Mouse (Mus musculus): Measurements from ENCODE around the gene Ankrd42. TPM values are rescaled to one million over a fixed set of nuclear protein-coding genes. Genes with fewer than 3 reads are reported as not detected.

The Ankrd42 gene
- 11.3 and 13.8 TPM in 2 replicates for polyA plus RNA-seq (2014; fragmentation: Nextera tagmentation; extraction: Ambion mirVana)

GRCm38 (mm10) chr7:92637021-92637625, at the start of gene Ankrd42:
Ankrd42 (minus strand) TSS chr7:92637142.
- peak within 1 kb of the TSS; percentile 96 for H3K4me2 ChIP-seq (replicated peaks; ENCODE audit: low read depth, low read length)
- peak within 1 kb of the TSS; percentile 69 for H3K9ac ChIP-seq (ENCODE audit: low read depth, low read length)
- DNase-seq (ENCODE audit: low spot score) (peak; percentile 97), ATAC-seq (ENCODE audit: low FRiP score) (peak; percentile 99)
- no peaks in the 10 kb centered on the region for H3K27me3 ChIP-seq (ENCODE audit: control insufficient read depth, insufficient read depth, low read length)
- no peak within 1 kb of the TSS for H3K27ac ChIP-seq (ENCODE audit: low read depth, low read length)
- H3K4me3 ChIP-seq (ENCODE audit: low read depth, low read length) = peak within 1 kb of the TSS; percentile 71
- no peaks in the 10 kb centered on the region for H3K36me3 ChIP-seq (ENCODE audit: control insufficient read depth, insufficient read depth, low read length)
- H3K4me1 ChIP-seq (replicated peaks; ENCODE audit: control insufficient read depth, insufficient read depth, low read length) = 0 out of 2 replicates have a peak, but pooled peaks cover 2% of the 10 kb centered on the region
- no peaks in the 10 kb centered on the region for H3K9me3 ChIP-seq (ENCODE audit: control insufficient read depth, low read length)
- WGBS = under 1% methylated on average over 44 of the region's 44 CpGs

- Histone ChIP-seq H3K4me3 (ENCODE audit: low read depth, low read length) (no peak overlapping the region), H3K4me2 (replicated peaks; ENCODE audit: low read depth, low read length) (no peak overlapping the region), H3K36me3 (ENCODE audit: control insufficient read depth, insufficient read depth, low read length) (no peaks in the 10 kb centered on the region), H3K9me3 (ENCODE audit: control insufficient read depth, low read length) (no peaks in the 10 kb centered on the region), H3K9ac (ENCODE audit: low read depth, low read length) (no peak overlapping the region), H3K27ac (ENCODE audit: low read depth, low read length) (no peak overlapping the region), H3K27me3 (ENCODE audit: control insufficient read depth, insufficient read depth, low read length) (no peaks in the 10 kb centered on the region), H3K4me1 (replicated peaks; ENCODE audit: control insufficient read depth, insufficient read depth, low read length) (no peaks in the 10 kb centered on the region)
- no peak for DNase-seq (ENCODE audit: low spot score)
- no peak for ATAC-seq (ENCODE audit: low FRiP score)
- WGBS = 85% methylated on average over 4 of the region's 4 CpGs
These were observed 40.4 kb upstream of the Ankrd42 start for GRCm38 (mm10) chr7:92677346-92677745.

- Histone ChIP-seq H3K4me3 (ENCODE audit: low read depth, low read length) (no peak overlapping the region), H3K4me2 (replicated peaks; ENCODE audit: low read depth, low read length) (no peak overlapping the region), H3K9ac (ENCODE audit: low read depth, low read length) (no peak overlapping the region), H3K27me3 (ENCODE audit: control insufficient read depth, insufficient read depth, low read length) (no peaks in the 10 kb centered on the region), H3K27ac (ENCODE audit: low read depth, low read length) (no peak overlapping the region), H3K9me3 (ENCODE audit: control insufficient read depth, low read length) (no peaks in the 10 kb centered on the region), H3K36me3 (ENCODE audit: control insufficient read depth, insufficient read depth, low read length) (no peaks in the 10 kb centered on the region), H3K4me1 (replicated peaks; ENCODE audit: control insufficient read depth, insufficient read depth, low read length) (no peaks in the 10 kb centered on the region; the same call in 1 of the 2 replicates)
- 90% methylated on average over 3 of the region's 3 CpGs for WGBS
- ATAC-seq (ENCODE audit: low FRiP score) (no peak), DNase-seq (ENCODE audit: low spot score) (no peak)
These were observed 38.2 kb upstream of the Ankrd42 start for GRCm38 (mm10) chr7:92675131-92675530.

GRCm38 (mm10) chr7:92669507-92670471, 32.8 kb upstream of the Ankrd42 start, which contains the start of gene Pcf11:
Pcf11 (minus strand) TSS chr7:92669934.
- ATAC-seq (ENCODE audit: low FRiP score) = peak; percentile 100
- H3K4me1 ChIP-seq (replicated peaks; ENCODE audit: control insufficient read depth, insufficient read depth, low read length) = peaks cover 2% of the 10 kb centered on the region; the same call in 1 of the 2 replicates
- no peaks in the 10 kb centered on the region for H3K36me3 ChIP-seq (ENCODE audit: control insufficient read depth, insufficient read depth, low read length)
- WGBS = under 1% methylated on average over 87 of the region's 88 CpGs
- peak within 1 kb of the TSS; percentile 81 for H3K4me2 ChIP-seq (replicated peaks; ENCODE audit: low read depth, low read length)
- DNase-seq (ENCODE audit: low spot score) = peak; percentile 97
- H3K9ac ChIP-seq (ENCODE audit: low read depth, low read length) = peak within 1 kb of the TSS; percentile 97
- H3K9me3 ChIP-seq (ENCODE audit: control insufficient read depth, low read length) = no peaks in the 10 kb centered on the region
- peak within 1 kb of the TSS; percentile 96 for H3K4me3 ChIP-seq (ENCODE audit: low read depth, low read length)
- H3K27ac ChIP-seq (ENCODE audit: low read depth, low read length) = peak within 1 kb of the TSS; percentile 90
- H3K27me3 ChIP-seq (ENCODE audit: control insufficient read depth, insufficient read depth, low read length) = no peaks in the 10 kb centered on the region

GRCm38 (mm10) chr7:92668791-92669506, 32.0 kb upstream of the Ankrd42 start:
- peak overlapping the region; percentile 97 for H3K9ac ChIP-seq (ENCODE audit: low read depth, low read length)
- under 1% methylated on average over 28 of the region's 29 CpGs for WGBS
- H3K9me3 ChIP-seq (ENCODE audit: control insufficient read depth, low read length) = no peaks in the 10 kb centered on the region
- H3K27ac ChIP-seq (ENCODE audit: low read depth, low read length) = peak overlapping the region; percentile 90
- DNase-seq (ENCODE audit: low spot score) = peak; percentile 67
- ATAC-seq (ENCODE audit: low FRiP score) = peak; percentile 7; the same call in 1 of the 2 replicates
- H3K4me2 ChIP-seq (replicated peaks; ENCODE audit: low read depth, low read length) = peak overlapping the region; percentile 81
- H3K27me3 ChIP-seq (ENCODE audit: control insufficient read depth, insufficient read depth, low read length) = no peaks in the 10 kb centered on the region
- no peaks in the 10 kb centered on the region for H3K36me3 ChIP-seq (ENCODE audit: control insufficient read depth, insufficient read depth, low read length)
- peak overlapping the region; percentile 96 for H3K4me3 ChIP-seq (ENCODE audit: low read depth, low read length)
- H3K4me1 ChIP-seq (replicated peaks; ENCODE audit: control insufficient read depth, insufficient read depth, low read length) = peaks cover 2% of the 10 kb centered on the region; the same call in 1 of the 2 replicates

GRCm38 (mm10) chr7:92666274-92666820, 29.4 kb upstream of the Ankrd42 start:
- no peak overlapping the region for H3K4me2 ChIP-seq (replicated peaks; ENCODE audit: low read depth, low read length)
- WGBS = 87% methylated on average over 7 of the region's 7 CpGs
- H3K4me3 ChIP-seq (ENCODE audit: low read depth, low read length) = no peak overlapping the region

GRCm38 (mm10) chr7:92658050-92658449, 21.1 kb upstream of the Ankrd42 start:
- no peak overlapping the region for H3K9ac ChIP-seq (ENCODE audit: low read depth, low read length)
- no peak overlapping the region for H3K27ac ChIP-seq (ENCODE audit: low read depth, low read length)
- H3K4me2 ChIP-seq (replicated peaks; ENCODE audit: low read depth, low read length) = no peak overlapping the region
- H3K4me1 ChIP-seq (replicated peaks; ENCODE audit: control insufficient read depth, insufficient read depth, low read length) = no peaks in the 10 kb centered on the region
- no peak for DNase-seq (ENCODE audit: low spot score)
- ATAC-seq (ENCODE audit: low FRiP score) = no peak
- H3K9me3 ChIP-seq (ENCODE audit: control insufficient read depth, low read length) = no peaks in the 10 kb centered on the region
- H3K27me3 ChIP-seq (ENCODE audit: control insufficient read depth, insufficient read depth, low read length) = no peaks in the 10 kb centered on the region
- no peak overlapping the region for H3K4me3 ChIP-seq (ENCODE audit: low read depth, low read length)
- WGBS = 97% methylated on average over 5 of the region's 5 CpGs
- H3K36me3 ChIP-seq (ENCODE audit: control insufficient read depth, insufficient read depth, low read length) = peaks cover 24% of the 10 kb centered on the region

More at GRCm38 (mm10) chr7:92666274-92666820, 29.4 kb upstream of the Ankrd42 start:
- no peaks in the 10 kb centered on the region for H3K9me3 ChIP-seq (ENCODE audit: control insufficient read depth, low read length)
- ATAC-seq (ENCODE audit: low FRiP score) = no peak
- 0 out of 2 replicates have a peak, but pooled peaks cover 2% of the 10 kb centered on the region for H3K36me3 ChIP-seq (ENCODE audit: control insufficient read depth, insufficient read depth, low read length)
- no peak overlapping the region for H3K27ac ChIP-seq (ENCODE audit: low read depth, low read length)
- no peak for DNase-seq (ENCODE audit: low spot score)
- H3K4me1 ChIP-seq (replicated peaks; ENCODE audit: control insufficient read depth, insufficient read depth, low read length) = peaks cover 2% of the 10 kb centered on the region; the same call in 1 of the 2 replicates
- no peak overlapping the region for H3K9ac ChIP-seq (ENCODE audit: low read depth, low read length)
- no peaks in the 10 kb centered on the region for H3K27me3 ChIP-seq (ENCODE audit: control insufficient read depth, insufficient read depth, low read length)

- DNase-seq (ENCODE audit: low spot score) (no peak), ATAC-seq (ENCODE audit: low FRiP score) (no peak)
- no peak overlapping the region for H3K4me2 ChIP-seq (replicated peaks; ENCODE audit: low read depth, low read length)
- no peak overlapping the region for H3K4me3 ChIP-seq (ENCODE audit: low read depth, low read length)
- no peaks in the 10 kb centered on the region for H3K4me1 ChIP-seq (replicated peaks; ENCODE audit: control insufficient read depth, insufficient read depth, low read length)
- H3K9me3 ChIP-seq (ENCODE audit: control insufficient read depth, low read length) = no peaks in the 10 kb centered on the region
- 89% methylated on average over 2 of the region's 2 CpGs for WGBS
- no peak overlapping the region for H3K9ac ChIP-seq (ENCODE audit: low read depth, low read length)
- no peaks in the 10 kb centered on the region for H3K27me3 ChIP-seq (ENCODE audit: control insufficient read depth, insufficient read depth, low read length)
- no peak overlapping the region for H3K27ac ChIP-seq (ENCODE audit: low read depth, low read length)
- H3K36me3 ChIP-seq (ENCODE audit: control insufficient read depth, insufficient read depth, low read length) = peaks cover 21% of the 10 kb centered on the region
These were observed 19.4 kb upstream of the Ankrd42 start for GRCm38 (mm10) chr7:92656386-92656785.

Measured in hindbrain, embryonic 11.5 days (tissue).